Mouse (Mus musculus) testis, adult 2 months (tissue): Measurements from ENCODE around the gene Hectd3. TPM values are rescaled to one million over a fixed set of nuclear protein-coding genes. Genes with fewer than 3 reads are reported as not detected.

Experiments
- H3K27ac ChIP-seq: fragments of 200-500 bp; 2 replicates; pipeline ENCODE4 v1.5.1; 2012; ENCODE audit warnings: low read depth, low read length; ENCODE audit not compliant: control insufficient read depth, insufficient read depth
- H3K27me3 ChIP-seq: fragments of 200-500 bp; 2 replicates; pipeline ENCODE4 v1.6.1; 2012; ENCODE audit warnings: mild to moderate bottlenecking, low read length, moderate library complexity; ENCODE audit not compliant: control insufficient read depth, insufficient read depth
- H3K36me3 ChIP-seq: fragments of 200-500 bp; 2 replicates; pipeline ENCODE4 v1.6.1; 2012; ENCODE audit warnings: mild to moderate bottlenecking, low read length; ENCODE audit not compliant: control insufficient read depth, insufficient read depth
- H3K4me1 ChIP-seq: fragments of 200-500 bp; 2 replicates; pipeline ENCODE4 v1.6.1; 2012; ENCODE audit warnings: low read length; ENCODE audit not compliant: control insufficient read depth, insufficient read depth
- H3K4me3 ChIP-seq: fragments of 200-500 bp; 2 replicates; pipeline ENCODE4 v1.5.1; 2012; ENCODE audit warnings: low read depth, mild to moderate bottlenecking, low read length, moderate library complexity, mixed read lengths; ENCODE audit not compliant: control insufficient read depth
- CTCF ChIP-seq: fragments of 200-500 bp; IDR thresholded peaks from 2 replicates; pipeline ENCODE4 v1.5.1; 2012; ENCODE audit warnings: low read depth, mild to moderate bottlenecking, inconsistent platforms, low read length, moderate library complexity; ENCODE audit not compliant: control insufficient read depth, insufficient read depth, insufficient replicate concordance
- POLR2A ChIP-seq: fragments of 200-500 bp; IDR thresholded peaks from 2 replicates; pipeline ENCODE4 v1.6.1; 2012; ENCODE audit warnings: low read depth, mild to moderate bottlenecking, inconsistent platforms, low read length, moderate library complexity; ENCODE audit not compliant: control insufficient read depth
- polyA plus RNA-seq: library from polyadenylated mRNA; depleted of rRNA; stranded (reverse); fragments of >200 nt; gene quantifications from 2 replicates; pipeline ENCODE4 v1.2.3, GENCODE M21; 2012

The Hectd3 gene
- polyA plus RNA-seq, 1 experiment: 10.9 TPM

- Histone ChIP-seq H3K36me3 (no peaks in the 10 kb centered on the region), H3K4me3 (peak overlapping the region; percentile 51), H3K27me3 (no peaks in the 10 kb centered on the region), H3K27ac (no peak overlapping the region), H3K4me1 (no peaks in the 10 kb centered on the region)
- TF ChIP-seq CTCF: peak; percentile 47; the same call in 1 of the 2 replicates
- no peak for TF ChIP-seq POLR2A
Observed at GRCm38 (mm10) chr4:117002543-117003521, 7.7 kb downstream of the Hectd3 start.

GRCm38 (mm10) chr4:117004649-117005048, 9.5 kb downstream of the Hectd3 start:
- no peaks in the 10 kb centered on the region for H3K36me3 ChIP-seq
- no peak overlapping the region for H3K4me3 ChIP-seq
- no peaks in the 10 kb centered on the region for H3K27me3 ChIP-seq
- TF ChIP-seq POLR2A: no peak
- TF ChIP-seq CTCF: no peak
- H3K27ac ChIP-seq: no peak overlapping the region
- no peaks in the 10 kb centered on the region for H3K4me1 ChIP-seq

- H3K4me1 ChIP-seq: no peaks in the 10 kb centered on the region
- H3K4me3 ChIP-seq: no peak overlapping the region
- no peaks in the 10 kb centered on the region for H3K27me3 ChIP-seq
- TF ChIP-seq POLR2A (no peak), CTCF (no peak)
- H3K36me3 ChIP-seq: no peaks in the 10 kb centered on the region
- H3K27ac ChIP-seq: no peak overlapping the region
Observed at GRCm38 (mm10) chr4:117005611-117006400, 10.7 kb downstream of the Hectd3 start.

- Histone ChIP-seq H3K36me3 (no peaks in the 10 kb centered on the region), H3K4me3 (no peak overlapping the region), H3K27me3 (no peaks in the 10 kb centered on the region), H3K4me1 (no peaks in the 10 kb centered on the region), H3K27ac (no peak overlapping the region)
- TF ChIP-seq POLR2A: no peak
- no peak for TF ChIP-seq CTCF
Observed at GRCm38 (mm10) chr4:117007058-117007457, 11.9 kb downstream of the Hectd3 start.

- no peak overlapping the region for H3K4me3 ChIP-seq
- no peaks in the 10 kb centered on the region for H3K36me3 ChIP-seq
- no peaks in the 10 kb centered on the region for H3K4me1 ChIP-seq
- H3K27me3 ChIP-seq: no peaks in the 10 kb centered on the region
- TF ChIP-seq POLR2A: no peak
- TF ChIP-seq CTCF: no peak
- H3K27ac ChIP-seq: no peak overlapping the region
Observed at GRCm38 (mm10) chr4:117010231-117010630, 15.1 kb downstream of the Hectd3 start.

- Histone ChIP-seq H3K27me3 (no peaks in the 10 kb centered on the region), H3K27ac (no peak overlapping the region), H3K4me3 (no peak overlapping the region), H3K36me3 (no peaks in the 10 kb centered on the region), H3K4me1 (no peaks in the 10 kb centered on the region)
- TF ChIP-seq POLR2A (no peak), CTCF (no peak)
Observed at GRCm38 (mm10) chr4:117013596-117013995, 18.5 kb downstream of the Hectd3 start.

GRCm38 (mm10) chr4:117014901-117015415, 19.8 kb downstream of the Hectd3 start:
- H3K36me3 ChIP-seq: no peaks in the 10 kb centered on the region
- H3K4me1 ChIP-seq: no peaks in the 10 kb centered on the region; the same call in 1 of the 2 replicates
- no peak overlapping the region for H3K27ac ChIP-seq
- no peaks in the 10 kb centered on the region for H3K27me3 ChIP-seq
- no peak overlapping the region for H3K4me3 ChIP-seq
- no peak for TF ChIP-seq CTCF
- no peak for TF ChIP-seq POLR2A
